Mouse (Mus musculus) C2C12 (cell line): ENCODE data around the gene Epn2. TPM values are rescaled to one million over a fixed set of nuclear protein-coding genes. Genes with fewer than 3 reads are reported as not detected.

Source experiments
- H3K27me3 ChIP-seq: one replicate; pipeline ENCODE4 v1.6.1; 2011; ENCODE audit not compliant: control insufficient read depth, insufficient read depth, insufficient read length
- H3K36me3 ChIP-seq: one replicate; pipeline ENCODE4 v1.6.1; 2011; ENCODE audit not compliant: control insufficient read depth, insufficient read depth
- H3K4me3 ChIP-seq: one replicate; pipeline ENCODE4 v1.5.1; 2011; ENCODE audit warnings: mild to moderate bottlenecking, control low read depth; ENCODE audit not compliant: poor library complexity, insufficient read depth, severe bottlenecking
- H3K79me2 ChIP-seq: one replicate; pipeline ENCODE4 v1.6.1; 2011; ENCODE audit not compliant: control insufficient read depth, insufficient read depth
- H3K79me3 ChIP-seq: one replicate; pipeline ENCODE4 v1.6.1; 2011; ENCODE audit warnings: low read depth, control low read depth
- H3ac ChIP-seq: one replicate; pipeline ENCODE3; 2011; ENCODE audit warnings: low read depth; ENCODE audit not compliant: control insufficient read depth, insufficient read length
- CEBPB ChIP-seq: IDR thresholded peaks from one replicate; pipeline ENCODE4 v1.6.1; 2011; ENCODE audit warnings: low read depth, mild to moderate bottlenecking, control low read depth, moderate library complexity
- CTCF ChIP-seq: IDR thresholded peaks from one replicate; pipeline ENCODE4 v1.5.1; 2011; ENCODE audit not compliant: control insufficient read depth, insufficient read depth, insufficient read length
- FOSL1 ChIP-seq: IDR thresholded peaks from one replicate; pipeline ENCODE4 v1.8.0; 2011; ENCODE audit warnings: mild to moderate bottlenecking, low read length; ENCODE audit not compliant: poor library complexity, insufficient read depth, severe bottlenecking
- MAX ChIP-seq: IDR thresholded peaks from one replicate; pipeline ENCODE4 v1.6.1; 2011; ENCODE audit warnings: mild to moderate bottlenecking, control low read depth
- MYOD1 ChIP-seq: IDR thresholded peaks from one replicate; pipeline ENCODE4 v1.6.1; 2011; ENCODE audit warnings: low read depth; ENCODE audit not compliant: control insufficient read depth, insufficient read length
- MYOG ChIP-seq: IDR thresholded peaks from one replicate; pipeline ENCODE4 v1.6.1; 2011; ENCODE audit not compliant: control insufficient read depth, insufficient read length; ENCODE audit errors: extremely low read depth
- USF1 ChIP-seq: IDR thresholded peaks from one replicate; pipeline ENCODE4 v1.6.1; 2011; ENCODE audit warnings: low read depth, mild to moderate bottlenecking, control low read depth, moderate library complexity
- polyA plus RNA-seq: library from polyadenylated mRNA; unstranded; fragments of >200 nt; fragmentation: generic; extraction: Trizol; gene quantifications from one replicate; pipeline ENCODE4 v1.2.1, GENCODE M21; 2012; ENCODE audit warnings: missing spikeins

Gene Epn2
- polyA plus RNA-seq, 1 experiment, result 21.1 TPM

- no peak overlapping the region for H3K4me3 ChIP-seq
Measured at GRCm38 (mm10) chr11:61486458-61487219, 92.8 kb downstream of the Epn2 start.

GRCm38 (mm10) chr11:61485541-61486457 is 93.7 kb downstream of the Epn2 start:
- H3ac ChIP-seq, result no peak overlapping the region
- peaks cover 11% of the 10 kb centered on the region for H3K79me2 ChIP-seq
- H3K36me3 ChIP-seq, result peaks cover 30% of the 10 kb centered on the region
- TF ChIP-seq CEBPB, result no peak
- no peak for TF ChIP-seq MAX
- TF ChIP-seq MYOG, result no peak
- TF ChIP-seq CTCF, result no peak
- TF ChIP-seq MYOD1, result no peak
- TF ChIP-seq USF1, result no peak
- TF ChIP-seq FOSL1, result no peak
- H3K4me3 ChIP-seq, result no peak overlapping the region
- peaks cover 3% of the 10 kb centered on the region for H3K27me3 ChIP-seq
- H3K79me3 ChIP-seq, result no peaks in the 10 kb centered on the region

More at GRCm38 (mm10) chr11:61486458-61487219, 92.8 kb downstream of the Epn2 start:
- peaks cover 6% of the 10 kb centered on the region for H3K79me3 ChIP-seq
- no peak overlapping the region for H3ac ChIP-seq
- H3K79me2 ChIP-seq, result peaks cover 19% of the 10 kb centered on the region
- H3K27me3 ChIP-seq, result peaks cover under 1% of the 10 kb centered on the region
- TF ChIP-seq USF1, result no peak
- no peak for TF ChIP-seq CEBPB
- TF ChIP-seq CTCF, result no peak
- no peak for TF ChIP-seq MAX
- TF ChIP-seq MYOD1, result no peak
- TF ChIP-seq FOSL1, result no peak
- TF ChIP-seq MYOG, result no peak
- peaks cover 38% of the 10 kb centered on the region for H3K36me3 ChIP-seq

GRCm38 (mm10) chr11:61484613-61485540 is 94.6 kb downstream of the Epn2 start, which contains the start of gene Mfap4:
Mfap4 (plus strand) TSS chr11:61485431.
- H3K79me2 ChIP-seq, result peaks cover 3% of the 10 kb centered on the region
- peaks cover 20% of the 10 kb centered on the region for H3K36me3 ChIP-seq
- no peak within 1 kb of the TSS for H3K4me3 ChIP-seq
- no peak within 1 kb of the TSS for H3ac ChIP-seq
- H3K79me3 ChIP-seq, result no peaks in the 10 kb centered on the region
- no peak for TF ChIP-seq FOSL1
- TF ChIP-seq CTCF, result no peak
- no peak for TF ChIP-seq CEBPB
- TF ChIP-seq USF1, result no peak
- no peak for TF ChIP-seq MYOD1
- TF ChIP-seq MYOG, result no peak
- H3K27me3 ChIP-seq, result peaks cover 3% of the 10 kb centered on the region

- no peak overlapping the region for H3ac ChIP-seq
- peaks cover 14% of the 10 kb centered on the region for H3K36me3 ChIP-seq
- no peaks in the 10 kb centered on the region for H3K79me3 ChIP-seq
- H3K4me3 ChIP-seq, result no peak overlapping the region
- H3K27me3 ChIP-seq, result peaks cover 3% of the 10 kb centered on the region
- TF ChIP-seq CTCF, result no peak
- TF ChIP-seq USF1, result no peak
- TF ChIP-seq MAX, result no peak
- TF ChIP-seq MYOG, result no peak
- no peaks in the 10 kb centered on the region for H3K79me2 ChIP-seq
Measured at GRCm38 (mm10) chr11:61484256-61484612, 95.3 kb downstream of the Epn2 start.

GRCm38 (mm10) chr11:61483226-61483845 is 96.2 kb downstream of the Epn2 start:
- no peak overlapping the region for H3K4me3 ChIP-seq
- no peak overlapping the region for H3ac ChIP-seq
- no peaks in the 10 kb centered on the region for H3K79me3 ChIP-seq
- H3K36me3 ChIP-seq, result peaks cover 5% of the 10 kb centered on the region
- no peaks in the 10 kb centered on the region for H3K79me2 ChIP-seq
- TF ChIP-seq MYOG, result no peak
- no peak for TF ChIP-seq USF1
- no peak for TF ChIP-seq CEBPB
- TF ChIP-seq MYOD1, result no peak
- no peak for TF ChIP-seq CTCF
- TF ChIP-seq FOSL1, result no peak
- no peak for TF ChIP-seq MAX
- H3K27me3 ChIP-seq, result peaks cover 3% of the 10 kb centered on the region
